Mouse (Mus musculus) MEL (cell line): ENCODE measurements around the gene Gtpbp4. TPM values are rescaled to one million over a fixed set of nuclear protein-coding genes. Genes with fewer than 3 reads are reported as not detected.
A peak's percentile ranks its signal among the peaks of the same experiment; 100 is the strongest.

ENCODE experiments used
- DNase-seq: peaks from one replicate; pipeline ENCODE4 v3.0.0; 2011; ENCODE audit warnings: low read depth, low spot score
- H3K27ac ChIP-seq: 2 replicates; pipeline ENCODE4 v1.5.1; 2012; ENCODE audit warnings: low read depth, mild to moderate bottlenecking, control low read depth, low read length, moderate library complexity; ENCODE audit not compliant: control insufficient read depth
- H3K27me3 ChIP-seq, 2 experiments: fragments of 150-350 bp in 1 of 2; sonication (generic) in 1 of 2; 2 replicates each; pipeline ENCODE4 v1.6.1; 2012; ENCODE audit warnings: low read length in 2 of 2, mild to moderate bottlenecking in 2 of 2, improper control_type of control experiment in 1 of 2, moderate library complexity in 1 of 2; ENCODE audit not compliant: insufficient read depth in 2 of 2, control insufficient read depth in 1 of 2
- H3K36me3 ChIP-seq, 2 experiments: 2 replicates each; pipeline ENCODE4 v1.6.1; 2012 to 2014; ENCODE audit warnings: low read length in 2 of 2, improper control_type of control experiment in 1 of 2, inconsistent platforms in 1 of 2, mild to moderate bottlenecking in 1 of 2; ENCODE audit not compliant: insufficient read depth in 2 of 2, control insufficient read depth in 1 of 2
- H3K4me1 ChIP-seq, 2 experiments: fragments of 150-350 bp in 1 of 2; sonication (generic) in 1 of 2; 2 replicates each; pipeline ENCODE4 v1.6.1; 2012; ENCODE audit warnings: low read length in 2 of 2, improper control_type of control experiment in 1 of 2, mild to moderate bottlenecking in 1 of 2; ENCODE audit not compliant: insufficient read depth in 2 of 2, control insufficient read depth in 1 of 2
- H3K4me3 ChIP-seq, 2 experiments: fragments of 150-350 bp in 1 of 2; sonication (generic) in 1 of 2; 2 replicates each; pipeline ENCODE4 v1.5.1; 2012; ENCODE audit warnings: low read depth in 2 of 2, low read length in 2 of 2, mild to moderate bottlenecking in 2 of 2, moderate library complexity in 2 of 2, control low read depth in 1 of 2, improper control_type of control experiment in 1 of 2; ENCODE audit not compliant: control insufficient read depth in 1 of 2, insufficient read depth in 1 of 2
- H3K79me2 ChIP-seq: 2 replicates; pipeline ENCODE4 v1.6.1; 2012; ENCODE audit warnings: mild to moderate bottlenecking, low read length, moderate library complexity; ENCODE audit not compliant: control insufficient read depth, poor library complexity, insufficient read depth
- H3K9ac ChIP-seq: 2 replicates; pipeline ENCODE4 v1.6.1; 2012; ENCODE audit warnings: low read depth, mild to moderate bottlenecking, control low read depth, low read length, moderate library complexity; ENCODE audit not compliant: control insufficient read depth, poor library complexity, severe bottlenecking
- H3K9me3 ChIP-seq: fragments of 150-350 bp; sonication (generic); replicated peaks from 2 replicates; pipeline ENCODE4 v1.6.1; 2012; ENCODE audit warnings: mild to moderate bottlenecking, low read length, improper control_type of control experiment, moderate library complexity; ENCODE audit not compliant: insufficient read depth
- BHLHE40 ChIP-seq: IDR thresholded peaks from 2 replicates; pipeline ENCODE4 v1.6.1; 2012; ENCODE audit warnings: low read depth, mild to moderate bottlenecking, inconsistent platforms, low read length, improper control_type of control experiment, borderline replicate concordance
- CHD1 ChIP-seq: IDR thresholded peaks from 2 replicates; pipeline ENCODE4 v1.6.1; 2012; ENCODE audit warnings: low read depth, mild to moderate bottlenecking, inconsistent platforms, low read length, improper control_type of control experiment
- CHD2 ChIP-seq: IDR thresholded peaks from 2 replicates; pipeline ENCODE4 v1.6.1; 2011; ENCODE audit warnings: low read length, improper control_type of control experiment
- CTCF ChIP-seq, 3 experiments: IDR thresholded peaks in 2 of 3; conservative IDR thresholded peaks in 1 of 3; 2 replicates each; pipeline ENCODE4 v1.5.1; 2011 to 2012; ENCODE audit warnings: low read length in 3 of 3, low read depth in 2 of 3, mild to moderate bottlenecking in 2 of 3, improper control_type of control experiment in 1 of 3, inconsistent platforms in 1 of 3, mixed read lengths in 1 of 3, moderate library complexity in 1 of 3; ENCODE audit not compliant: control insufficient read depth in 1 of 3, insufficient read depth in 1 of 3, poor library complexity in 1 of 3, severe bottlenecking in 1 of 3
- E2F4 ChIP-seq: IDR thresholded peaks from 2 replicates; pipeline ENCODE4 v1.6.1; 2011; ENCODE audit warnings: low read depth, low read length, improper control_type of control experiment, borderline replicate concordance
- ELF1 ChIP-seq: IDR thresholded peaks from 2 replicates; pipeline ENCODE4 v1.6.1; 2014; ENCODE audit warnings: low read depth, mild to moderate bottlenecking, inconsistent platforms, low read length, improper control_type of control experiment, moderate library complexity
- EP300 ChIP-seq, 2 experiments: IDR thresholded peaks; 2 replicates each; pipeline ENCODE4 v1.6.1; 2011; ENCODE audit warnings: improper control_type of control experiment in 2 of 2, low read length in 2 of 2, low read depth in 1 of 2, mild to moderate bottlenecking in 1 of 2
- ETS1 ChIP-seq: IDR thresholded peaks from 2 replicates; pipeline ENCODE4 v1.6.1; 2012; ENCODE audit warnings: low read depth, mild to moderate bottlenecking, inconsistent platforms, low read length, improper control_type of control experiment, moderate library complexity
- GABPA ChIP-seq: IDR thresholded peaks from 2 replicates; pipeline ENCODE4 v1.6.1; 2012; ENCODE audit warnings: low read depth, mild to moderate bottlenecking, inconsistent platforms, low read length, improper control_type of control experiment, moderate library complexity
- GATA1 ChIP-seq: IDR thresholded peaks from 2 replicates; pipeline ENCODE4 v1.6.1; 2011; ENCODE audit warnings: low read depth, low read length, improper control_type of control experiment
- JUND ChIP-seq: IDR thresholded peaks from 2 replicates; pipeline ENCODE4 v1.6.1; 2011; ENCODE audit warnings: low read depth, mild to moderate bottlenecking, improper control_type of control experiment, low read length
- MAX ChIP-seq: IDR thresholded peaks from 2 replicates; pipeline ENCODE4 v1.6.1; 2011; ENCODE audit warnings: low read length, improper control_type of control experiment
- MAZ ChIP-seq: IDR thresholded peaks from 2 replicates; pipeline ENCODE4 v1.6.1; 2012; ENCODE audit warnings: low read depth, mild to moderate bottlenecking, inconsistent platforms, low read length, improper control_type of control experiment
- MEF2A ChIP-seq: IDR thresholded peaks from 2 replicates; pipeline ENCODE4 v1.6.1; 2014; ENCODE audit warnings: low read depth, mild to moderate bottlenecking, inconsistent platforms, low read length, improper control_type of control experiment; ENCODE audit not compliant: poor library complexity, insufficient replicate concordance, severe bottlenecking; ENCODE audit errors: extremely low read depth
- MYB ChIP-seq: IDR thresholded peaks from 2 replicates; pipeline ENCODE4 v1.6.1; 2011; ENCODE audit warnings: mild to moderate bottlenecking, low read depth, low read length, improper control_type of control experiment
- MYC ChIP-seq: IDR thresholded peaks from 2 replicates; pipeline ENCODE4 v1.6.1; 2011; ENCODE audit warnings: low read depth, mild to moderate bottlenecking, low read length, improper control_type of control experiment, moderate library complexity
- NELFE ChIP-seq: IDR thresholded peaks from 2 replicates; pipeline ENCODE4 v1.6.1; 2011; ENCODE audit warnings: low read depth, low read length, improper control_type of control experiment
- NRF1 ChIP-seq: IDR thresholded peaks from 2 replicates; pipeline ENCODE4 v1.6.1; 2014; ENCODE audit warnings: low read depth, mild to moderate bottlenecking, inconsistent platforms, low read length, improper control_type of control experiment, moderate library complexity; ENCODE audit not compliant: poor library complexity, insufficient read depth, severe bottlenecking
- POLR2A ChIP-seq, 2 experiments: IDR thresholded peaks; 2 replicates each; pipeline ENCODE4 v1.6.1; 2011 to 2012; ENCODE audit warnings: low read length in 2 of 2, mild to moderate bottlenecking in 2 of 2, control low read depth in 1 of 2, improper control_type of control experiment in 1 of 2, low read depth in 1 of 2, moderate library complexity in 1 of 2; ENCODE audit not compliant: control insufficient read depth in 1 of 2, insufficient read depth in 1 of 2, poor library complexity in 1 of 2
- POLR2AphosphoS2 ChIP-seq: IDR thresholded peaks from 2 replicates; pipeline ENCODE4 v1.6.1; 2011; ENCODE audit warnings: low read length, improper control_type of control experiment
- POLR2AphosphoS5 ChIP-seq: IDR thresholded peaks from 2 replicates; pipeline ENCODE4 v1.6.1; 2012; ENCODE audit warnings: low read depth, borderline replicate concordance, mild to moderate bottlenecking, inconsistent platforms, low read length, moderate library complexity, mixed read lengths
- RCOR1 ChIP-seq: IDR thresholded peaks from 2 replicates; pipeline ENCODE4 v1.6.1; 2012; ENCODE audit warnings: low read depth, mild to moderate bottlenecking, inconsistent platforms, low read length, improper control_type of control experiment
- SIN3A ChIP-seq: IDR thresholded peaks from 2 replicates; pipeline ENCODE4 v1.6.1; 2012; ENCODE audit warnings: low read length, improper control_type of control experiment, inconsistent platforms
- TAL1 ChIP-seq: IDR thresholded peaks from 2 replicates; pipeline ENCODE4 v1.6.1; 2012; ENCODE audit warnings: mild to moderate bottlenecking, inconsistent platforms, low read length, moderate library complexity, mixed read lengths
- TBP ChIP-seq: IDR thresholded peaks from 2 replicates; pipeline ENCODE4 v1.8.0; 2011; ENCODE audit warnings: low read depth, low read length, improper control_type of control experiment
- TCF12 ChIP-seq: IDR thresholded peaks from 2 replicates; pipeline ENCODE4 v1.6.1; 2014; ENCODE audit warnings: low read depth, mild to moderate bottlenecking, inconsistent platforms, low read length, improper control_type of control experiment, moderate library complexity
- UBTF ChIP-seq: IDR thresholded peaks from 2 replicates; pipeline ENCODE4 v1.6.1; 2012; ENCODE audit warnings: low read depth, mild to moderate bottlenecking, inconsistent platforms, low read length, improper control_type of control experiment, moderate library complexity, borderline replicate concordance; ENCODE audit not compliant: insufficient read depth
- USF2 ChIP-seq, 2 experiments: IDR thresholded peaks; 2 replicates each; pipeline ENCODE4 v1.6.1; 2011 to 2012; ENCODE audit warnings: improper control_type of control experiment in 2 of 2, low read length in 2 of 2, borderline replicate concordance in 1 of 2, inconsistent platforms in 1 of 2, low read depth in 1 of 2, mild to moderate bottlenecking in 1 of 2; ENCODE audit not compliant: insufficient read depth in 1 of 2
- ZKSCAN1 ChIP-seq: IDR thresholded peaks from 2 replicates; pipeline ENCODE4 v1.6.1; 2012; ENCODE audit warnings: low read depth, mild to moderate bottlenecking, inconsistent platforms, low read length, improper control_type of control experiment, moderate library complexity
- ZMIZ1 ChIP-seq: IDR thresholded peaks from 2 replicates; pipeline ENCODE4 v1.6.1; 2012; ENCODE audit warnings: low read depth, mild to moderate bottlenecking, inconsistent platforms, low read length, improper control_type of control experiment, moderate library complexity
- ZNF384 ChIP-seq: IDR thresholded peaks from 2 replicates; pipeline ENCODE4 v1.6.1; 2012; ENCODE audit warnings: low read depth, mild to moderate bottlenecking, inconsistent platforms, low read length, improper control_type of control experiment
- polyA plus RNA-seq, 2 experiments: library from polyadenylated mRNA; stranded (reverse) in 1 of 2; unstranded in 1 of 2; fragments of >175 nt in 1 of 2; fragments of >200 nt in 1 of 2; gene quantifications; 2 replicates each; pipeline versions ENCODE4 v1.2.1 to v1.2.4; 2012; ENCODE audit warnings: low replicate concordance in 2 of 2, low read depth in 1 of 2; ENCODE audit not compliant: insufficient read length in 2 of 2, insufficient read depth in 1 of 2, missing spikeins in 1 of 2
- total RNA-seq: library from RNA; depleted of rRNA; stranded (reverse); fragments of 300-350 nt; gene quantifications from 2 replicates; pipeline ENCODE4 v1.2.3, GENCODE M21; 2012

Gene Gtpbp4
- total and polyA plus RNA-seq, 3 experiments, result 121 to 172 (median 154) TPM

DNA sequence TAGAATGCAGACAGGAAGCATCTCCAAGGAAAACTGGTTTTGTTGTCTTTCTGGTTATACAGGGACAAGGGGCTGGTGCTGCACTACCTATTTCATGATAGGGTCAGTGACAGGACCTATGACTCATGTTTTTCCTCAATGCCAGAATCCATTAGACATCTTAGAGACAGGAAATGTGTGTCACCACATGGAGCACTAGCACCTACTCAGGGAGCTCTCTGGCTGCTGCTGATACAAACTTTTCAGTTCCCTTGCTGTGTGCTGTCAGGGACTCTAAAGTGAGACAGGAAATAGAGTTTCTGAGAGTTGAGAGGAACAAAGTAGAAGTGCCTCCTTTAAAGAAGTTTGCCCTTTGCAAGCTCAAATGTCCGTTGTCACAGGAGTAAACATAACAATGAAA, 31.4 kb upstream of the Gtpbp4 start:
- TF ChIP-seq JUND, result no peak
- 0 out of 2 replicates have a peak, but pooled peaks have one; percentile 15 for TF ChIP-seq GATA1
- TF ChIP-seq EP300 (IDR thresholded peaks at IDR 0.05; ENCODE audit: low read depth in 1 of 2, low read length in 2 of 2), result peak; percentile 39 to 67
- TF ChIP-seq TAL1, result peak; percentile 70
- peak; percentile 77 for DNase-seq
- peaks cover under 1 to 14% of the 10 kb centered on the region in 2 experiments; a peak in 3 of 4 replicates for H3K4me1 ChIP-seq

DNA sequence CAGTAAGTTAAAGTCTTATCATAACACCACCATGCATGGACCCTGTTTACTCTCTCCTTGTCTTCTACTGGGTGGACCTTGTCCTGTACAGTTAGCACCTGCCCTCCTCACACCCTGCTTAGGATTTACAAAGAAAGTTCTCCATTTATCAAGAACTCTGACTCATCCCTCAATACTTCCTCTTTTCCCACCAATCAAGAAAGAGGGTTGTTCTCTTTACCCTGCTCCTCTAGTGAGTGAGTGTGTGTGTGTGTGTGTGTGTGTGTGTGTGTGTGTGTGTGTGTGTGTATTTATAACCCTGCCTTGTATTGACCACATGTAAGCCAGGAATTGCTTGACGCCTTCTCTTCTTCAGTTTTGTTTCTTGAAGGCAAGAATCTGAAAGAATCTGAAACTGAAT, 26.7 kb upstream of the Gtpbp4 start:
- no peak overlapping the region for H3K4me3 ChIP-seq
- H3K27me3 ChIP-seq, result no peaks in the 10 kb centered on the region
- no peak overlapping the region for H3K9ac ChIP-seq
- no peaks in the 10 kb centered on the region for H3K9me3 ChIP-seq
- peaks cover 11 to 37% of the 10 kb centered on the region in 2 experiments for H3K4me1 ChIP-seq
- peaks cover 0 to 44% of the 10 kb centered on the region in 2 experiments; a peak in 2 of 4 replicates for H3K36me3 ChIP-seq
- H3K79me2 ChIP-seq, result no peaks in the 10 kb centered on the region
- DNase-seq, result peak; percentile 92
- peak overlapping the region; percentile 61 for H3K27ac ChIP-seq
- TF ChIP-seq SIN3A, result peak; percentile 75; the same call in 1 of the 2 replicates
- TF ChIP-seq ZMIZ1, result no peak
- TF ChIP-seq E2F4, result no peak
- no peak for TF ChIP-seq ZKSCAN1
- TF ChIP-seq JUND, result peak; percentile 91; the same call in 1 of the 2 replicates
- TF ChIP-seq MYC, result 0 out of 2 replicates have a peak, but pooled peaks have one; percentile 33
- TF ChIP-seq POLR2AphosphoS5, result no peak
- peak; percentile 57 for TF ChIP-seq TAL1
- TF ChIP-seq ZNF384, result no peak
- TF ChIP-seq POLR2A (IDR thresholded peaks at IDR 0.05; ENCODE audit: control insufficient read depth in 1 of 2, insufficient read depth in 1 of 2, low read depth in 1 of 2, low read length in 2 of 2, poor library complexity in 1 of 2), result no peak
- peak; percentile 93 for TF ChIP-seq MAX
- peak; percentile 78 for TF ChIP-seq RCOR1
- no peak for TF ChIP-seq UBTF
- TF ChIP-seq MYB, result no peak
- no peak for TF ChIP-seq ELF1
- TF ChIP-seq CHD2, result no peak
- 0 out of 2 replicates have a peak, but pooled peaks have one; percentile 22 for TF ChIP-seq TCF12
- TF ChIP-seq TBP, result peak; percentile 65
- no peak for TF ChIP-seq MAZ
- TF ChIP-seq NELFE, result no peak
- no peak for TF ChIP-seq CHD1
- TF ChIP-seq USF2 (IDR thresholded peaks at IDR 0.05; ENCODE audit: borderline replicate concordance in 1 of 2, insufficient read depth in 1 of 2, low read depth in 1 of 2, low read length in 2 of 2), result no peak
- TF ChIP-seq POLR2AphosphoS2, result no peak
- TF ChIP-seq MEF2A, result peak; percentile 76; the same call in 1 of the 2 replicates
- TF ChIP-seq NRF1, result no peak
- TF ChIP-seq CTCF (IDR thresholded peaks at IDR 0.05 in 2 of 3, conservative IDR thresholded peaks at IDR 0.05 in 1 of 3; ENCODE audit: control insufficient read depth in 1 of 3, insufficient read depth in 1 of 3, low read depth in 2 of 3, low read length in 3 of 3, poor library complexity in 1 of 3, severe bottlenecking in 1 of 3), result no peak
- TF ChIP-seq EP300 (IDR thresholded peaks at IDR 0.05; ENCODE audit: low read depth in 1 of 2, low read length in 2 of 2), result peak; percentile 75 to 84
- peak; percentile 82 for TF ChIP-seq ETS1
- no peak for TF ChIP-seq BHLHE40
- no peak for TF ChIP-seq GABPA

More for the DNA sequence above, 31.4 kb upstream of the Gtpbp4 start:
- H3K79me2 ChIP-seq, result no peaks in the 10 kb centered on the region
- H3K4me3 ChIP-seq, result no peak overlapping the region
- no peak overlapping the region for H3K9ac ChIP-seq
- H3K27ac ChIP-seq, result no peak overlapping the region
- H3K27me3 ChIP-seq, result no peaks in the 10 kb centered on the region
- peaks cover 0 to 18% of the 10 kb centered on the region in 2 experiments; a peak in 2 of 4 replicates for H3K36me3 ChIP-seq
- H3K9me3 ChIP-seq, result no peaks in the 10 kb centered on the region
